Mouse (Mus musculus) E14TG2a.4 (cell line): ENCODE data around the gene Sbk2.

Experiments
- H3K27me3 ChIP-seq: 2 replicates; pipeline ENCODE4 v1.6.1; 2014; ENCODE audit warnings: low read length, control low read depth; ENCODE audit not compliant: insufficient read depth
- H3K36me3 ChIP-seq: 2 replicates; pipeline ENCODE4 v1.6.1; 2014; ENCODE audit warnings: low read length, control low read depth; ENCODE audit not compliant: insufficient read depth
- H3K4me1 ChIP-seq: replicated peaks from 2 replicates; pipeline ENCODE4 v1.6.1; 2014; ENCODE audit warnings: low read depth, low read length, control low read depth
- H3K4me3 ChIP-seq: replicated peaks from 2 replicates; pipeline ENCODE4 v1.5.1; 2014; ENCODE audit warnings: mild to moderate bottlenecking, low read length
- H3K9me3 ChIP-seq: 2 replicates; pipeline ENCODE4 v1.6.1; 2014; ENCODE audit warnings: low read length, control low read depth
- CTCF ChIP-seq: conservative IDR thresholded peaks from 2 replicates; pipeline ENCODE4 v1.5.1; 2014; ENCODE audit warnings: low read length
- NANOG ChIP-seq: IDR thresholded peaks from 2 replicates; pipeline ENCODE4 v1.6.1; 2014; ENCODE audit warnings: borderline replicate concordance, low read length, mixed read lengths
- POU5F1 ChIP-seq: IDR thresholded peaks from 2 replicates; pipeline ENCODE4 v1.6.1; 2014; ENCODE audit warnings: low read length, borderline replicate concordance

Sbk2 gene

GRCm38 (mm10) chr7:4915007-4915665, 49.1 kb downstream of the Sbk2 start, which contains the start of gene Zfp628:
Gene Zfp628 (plus strand): TSS chr7:4915217.
- H3K9me3 ChIP-seq = no peaks in the 10 kb centered on the region
- peak within 1 kb of the TSS; percentile 90 for H3K4me3 ChIP-seq
- no peaks in the 10 kb centered on the region; the same call in 1 of the 2 replicates for H3K27me3 ChIP-seq
- TF ChIP-seq CTCF (no peak), NANOG (no peak), POU5F1 (no peak)
- peaks cover 47% of the 10 kb centered on the region for H3K36me3 ChIP-seq
- peaks cover 77% of the 10 kb centered on the region for H3K4me1 ChIP-seq

DNA sequence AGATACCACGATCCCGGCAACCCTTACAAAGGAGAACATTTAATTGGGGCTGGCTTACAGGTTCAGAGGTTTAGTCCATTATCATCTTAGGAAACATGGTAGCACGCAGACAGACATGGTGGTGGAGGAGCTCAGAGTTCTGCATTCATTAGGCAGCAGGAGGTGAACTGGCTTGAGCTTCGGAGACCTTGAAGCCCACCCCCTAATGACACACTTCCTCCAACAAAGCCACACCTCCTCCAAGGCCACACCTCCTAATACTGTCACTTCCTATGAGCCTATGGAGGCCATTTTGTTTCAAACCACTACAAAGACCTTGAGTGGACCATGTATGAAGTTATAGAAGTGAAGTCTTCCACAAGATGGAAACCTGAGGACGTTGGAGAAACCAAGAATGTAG, 52.0 kb downstream of the Sbk2 start:
- H3K27me3 ChIP-seq = no peaks in the 10 kb centered on the region
- no peak for TF ChIP-seq CTCF
- no peak for TF ChIP-seq NANOG
- TF ChIP-seq POU5F1 = no peak

GRCm38 (mm10) chr7:4911561-4911960, 52.6 kb downstream of the Sbk2 start:
- Histone ChIP-seq H3K4me3 (peak overlapping the region; percentile 90), H3K9me3 (no peaks in the 10 kb centered on the region), H3K27me3 (no peaks in the 10 kb centered on the region), H3K4me1 (peaks cover 77% of the 10 kb centered on the region), H3K36me3 (peaks cover 50% of the 10 kb centered on the region)
- TF ChIP-seq CTCF (peak; percentile 72), NANOG (no peak)

More for the DNA sequence above, 52.0 kb downstream of the Sbk2 start:
- Histone ChIP-seq H3K9me3 (no peaks in the 10 kb centered on the region), H3K4me1 (peaks cover 77% of the 10 kb centered on the region), H3K4me3 (peak overlapping the region; percentile 90), H3K36me3 (peaks cover 54% of the 10 kb centered on the region)

DNA sequence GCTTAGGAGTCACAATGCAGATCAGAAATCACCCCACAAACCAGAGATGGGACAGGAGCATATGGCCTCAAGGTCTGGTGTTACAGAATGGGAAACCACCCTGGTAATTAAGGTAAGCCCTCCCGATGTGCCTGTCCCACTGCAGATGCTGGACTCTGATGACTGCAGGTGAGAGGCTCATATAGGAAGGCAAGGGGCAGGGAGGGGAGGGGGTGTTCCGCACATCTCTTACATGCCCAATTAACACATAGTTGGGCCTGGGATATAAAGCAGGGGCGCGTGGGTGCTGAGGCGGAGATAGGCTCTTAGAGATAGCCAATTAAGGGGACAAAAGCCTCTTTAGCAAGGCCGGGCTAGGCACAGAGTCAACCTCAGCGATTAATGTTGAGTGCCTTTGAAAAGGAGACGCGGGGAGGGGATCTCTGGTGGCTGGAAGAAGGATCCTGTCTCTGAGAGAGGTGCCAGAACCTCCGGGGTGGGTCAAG, 57.7 kb downstream of the Sbk2 start, which contains the start of gene Gm36210:
TSS of gene Gm36210 (minus strand) at position 51 of the 485 bp plus-strand sequence.
- Histone ChIP-seq H3K4me1 (peaks cover 86% of the 10 kb centered on the region), H3K4me3 (peak within 1 kb of the TSS; percentile 48), H3K9me3 (no peaks in the 10 kb centered on the region), H3K36me3 (peaks cover 74% of the 10 kb centered on the region), H3K27me3 (no peaks in the 10 kb centered on the region)
- TF ChIP-seq POU5F1 (no peak), CTCF (no peak), NANOG (no peak)

- no peaks in the 10 kb centered on the region for H3K9me3 ChIP-seq
- H3K4me1 ChIP-seq = peaks cover 80% of the 10 kb centered on the region
- no peak overlapping the region for H3K4me3 ChIP-seq
- TF ChIP-seq POU5F1 (no peak; the same call in 1 of the 2 replicates), CTCF (no peak), NANOG (no peak; the same call in 1 of the 2 replicates)
- H3K36me3 ChIP-seq = peaks cover 36% of the 10 kb centered on the region
- no peaks in the 10 kb centered on the region for H3K27me3 ChIP-seq
Observed at GRCm38 (mm10) chr7:4902404-4902803, 61.8 kb downstream of the Sbk2 start.

DNA sequence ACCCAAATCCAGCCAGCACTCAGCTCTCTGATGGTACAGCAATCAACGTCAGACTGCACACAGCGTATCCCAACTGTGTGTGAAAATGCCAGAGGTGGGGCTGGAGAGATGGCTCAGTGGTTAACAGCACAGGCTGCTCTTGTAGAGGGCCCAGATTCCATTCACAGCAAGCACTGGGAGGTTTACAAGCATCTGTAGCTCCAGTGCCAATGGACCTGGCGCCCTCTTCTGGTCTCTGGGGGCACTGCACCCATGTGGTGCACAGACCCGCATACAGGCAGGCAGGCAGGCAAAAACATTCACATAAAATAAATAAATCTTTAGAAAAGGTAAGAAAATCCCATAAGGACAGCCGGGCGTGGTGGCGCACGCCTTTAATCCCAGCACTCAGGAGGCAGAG, 63.0 kb downstream of the Sbk2 start:
- Histone ChIP-seq H3K4me1 (peaks cover 77% of the 10 kb centered on the region), H3K4me3 (no peak overlapping the region), H3K36me3 (peaks cover 32% of the 10 kb centered on the region), H3K9me3 (no peaks in the 10 kb centered on the region), H3K27me3 (no peaks in the 10 kb centered on the region)
- TF ChIP-seq CTCF = peak; percentile 96
- TF ChIP-seq NANOG = peak; percentile 36; the same call in 1 of the 2 replicates
- no peak for TF ChIP-seq POU5F1

GRCm38 (mm10) chr7:4900523-4900851, 63.7 kb downstream of the Sbk2 start:
- Histone ChIP-seq H3K27me3 (no peaks in the 10 kb centered on the region), H3K9me3 (no peaks in the 10 kb centered on the region), H3K4me1 (peaks cover 77% of the 10 kb centered on the region), H3K4me3 (peak overlapping the region; percentile 53; the same call in 1 of the 2 replicates), H3K36me3 (peaks cover 29% of the 10 kb centered on the region)
- TF ChIP-seq CTCF (no peak), NANOG (no peak), POU5F1 (no peak)

- H3K4me1 ChIP-seq = peaks cover 80% of the 10 kb centered on the region
- TF ChIP-seq NANOG (no peak), CTCF (no peak), POU5F1 (no peak)
- peak overlapping the region; percentile 67 for H3K4me3 ChIP-seq
- H3K27me3 ChIP-seq = no peaks in the 10 kb centered on the region
- H3K36me3 ChIP-seq = peaks cover 24% of the 10 kb centered on the region
- H3K9me3 ChIP-seq = no peaks in the 10 kb centered on the region
Observed at GRCm38 (mm10) chr7:4899649-4900522, 64.3 kb downstream of the Sbk2 start.
